Mouse (Mus musculus) thymus, postnatal 10 days (tissue): ENCODE measurements at regions not wholly inside any gene's neighbourhood (a gene's known extent, or its start where the extent isn't known, plus 50 kb on each side); places are given as distances from the start of the nearest gene placed in this dataset.

Experiments
- DNase-seq, 2 experiments: peaks; one replicate each; pipeline ENCODE4 v3.0.0; 2021; ENCODE audit warnings: low spot score in 2 of 2

GRCm38 (mm10) chr11:44156490-44157345, 243.1 kb upstream of the Il12b start:
- DNase-seq, result no peak

- DNase-seq, result no peak
Measured at GRCm38 (mm10) chr11:44158236-44158635, 241.6 kb upstream of the Il12b start.

- no peak for DNase-seq
Measured at GRCm38 (mm10) chr11:44161734-44162418, 238.0 kb upstream of the Il12b start.

- no peak for DNase-seq
Measured at GRCm38 (mm10) chr11:44163049-44163448, 236.8 kb upstream of the Il12b start.

GRCm38 (mm10) chr11:44163748-44164147, 236.1 kb upstream of the Il12b start:
- no peak for DNase-seq

GRCm38 (mm10) chr11:44164186-44164585, 235.7 kb upstream of the Il12b start:
- no peak for DNase-seq

GRCm38 (mm10) chr11:44167724-44168500, 232.0 kb upstream of the Il12b start:
- DNase-seq, result no peak

GRCm38 (mm10) chr11:44172478-44172877, 227.4 kb upstream of the Il12b start:
- DNase-seq, result no peak

GRCm38 (mm10) chr11:44173196-44173595, 226.7 kb upstream of the Il12b start:
- DNase-seq, result no peak

- no peak for DNase-seq
Measured at GRCm38 (mm10) chr11:44174548-44174947, 225.3 kb upstream of the Il12b start.

- no peak for DNase-seq
Measured at GRCm38 (mm10) chr11:44179711-44180110, 220.2 kb upstream of the Il12b start.

GRCm38 (mm10) chr11:44183823-44184222, 216.0 kb upstream of the Il12b start:
- DNase-seq, result no peak

- no peak for DNase-seq
Measured at GRCm38 (mm10) chr11:44185218-44185890, 214.5 kb upstream of the Il12b start.

- DNase-seq, result no peak
Measured at GRCm38 (mm10) chr11:44188202-44188601, 211.7 kb upstream of the Il12b start.

GRCm38 (mm10) chr11:44193806-44194205, 206.1 kb upstream of the Il12b start:
- DNase-seq, result no peak

GRCm38 (mm10) chr11:44202716-44203115, 197.1 kb upstream of the Il12b start:
- no peak for DNase-seq

GRCm38 (mm10) chr11:44204384-44204783, 195.5 kb upstream of the Il12b start:
- no peak for DNase-seq

GRCm38 (mm10) chr11:44206866-44207265, 193.0 kb upstream of the Il12b start:
- DNase-seq, result no peak

- peak in 1 of 2 experiments; percentile 36 for DNase-seq
Measured at GRCm38 (mm10) chr11:44211871-44212441, 187.9 kb upstream of the Il12b start.

GRCm38 (mm10) chr11:44214095-44214494, 185.8 kb upstream of the Il12b start:
- DNase-seq, result no peak

GRCm38 (mm10) chr11:44216346-44216745, 183.5 kb upstream of the Il12b start:
- no peak for DNase-seq
